Mouse (Mus musculus) urinary bladder, postnatal 36 days (tissue): ENCODE results near the gene Sema3c.
"Not testable (repeated sequence)": the region's sequence is repeated elsewhere in the genome, so short reads cannot be mapped to it uniquely, and the experiment has no call there.

Experiments used
- DNase-seq, 2 experiments: peaks; one replicate each; pipeline ENCODE4 v3.0.0; 2022; ENCODE audit warnings: low spot score in 2 of 2, mixed read lengths in 1 of 2

The Sema3c gene

GRCm38 (mm10) chr5:17573694-17574380 lies at the start of gene Sema3c:
Gene Sema3c, plus strand, starts transcription at chr5:17574281.
- DNase-seq, result peak in 1 of 2 experiments; percentile 13

GRCm38 (mm10) chr5:17531165-17531564 lies 42.9 kb upstream of the Sema3c start:
- DNase-seq, result not testable (repeated sequence)

- DNase-seq, result no peak
Measured at GRCm38 (mm10) chr5:17543141-17543540, 30.9 kb upstream of the Sema3c start.

- no peak for DNase-seq
Measured at GRCm38 (mm10) chr5:17544904-17545449, 29.1 kb upstream of the Sema3c start.

GRCm38 (mm10) chr5:17551693-17552092 lies 22.4 kb upstream of the Sema3c start:
- no peak for DNase-seq

GRCm38 (mm10) chr5:17556073-17556473 lies 18.0 kb upstream of the Sema3c start:
- DNase-seq, result peak; percentile 30 to 44

GRCm38 (mm10) chr5:17556715-17557265 lies 17.3 kb upstream of the Sema3c start:
- no peak for DNase-seq

GRCm38 (mm10) chr5:17571571-17571970 lies 2.5 kb upstream of the Sema3c start:
- peak in 1 of 2 experiments; percentile 3 for DNase-seq

- DNase-seq, result peak; percentile 75 to 79
Measured at GRCm38 (mm10) chr5:17574413-17575182, 517 bp downstream of the Sema3c start.

GRCm38 (mm10) chr5:17575183-17575495 lies 1.1 kb downstream of the Sema3c start:
- no peak for DNase-seq

GRCm38 (mm10) chr5:17576069-17576468 lies 2.0 kb downstream of the Sema3c start:
- DNase-seq, result no peak

- no peak for DNase-seq
Measured at GRCm38 (mm10) chr5:17582047-17582515, 8.0 kb downstream of the Sema3c start.

GRCm38 (mm10) chr5:17584299-17584945 lies 10.3 kb downstream of the Sema3c start:
- DNase-seq, result peak in 1 of 2 experiments; percentile 5

GRCm38 (mm10) chr5:17586518-17587210 lies 12.6 kb downstream of the Sema3c start:
- DNase-seq, result no peak

GRCm38 (mm10) chr5:17591908-17592307 lies 17.8 kb downstream of the Sema3c start:
- no peak for DNase-seq

GRCm38 (mm10) chr5:17601700-17602099 lies 27.6 kb downstream of the Sema3c start:
- no peak for DNase-seq

GRCm38 (mm10) chr5:17620619-17621018 lies 46.5 kb downstream of the Sema3c start:
- no peak for DNase-seq

- no peak for DNase-seq
Measured at GRCm38 (mm10) chr5:17622564-17622963, 48.5 kb downstream of the Sema3c start.

- no peak for DNase-seq
Measured at GRCm38 (mm10) chr5:17628606-17629005, 54.5 kb downstream of the Sema3c start.

- no peak for DNase-seq
Measured at GRCm38 (mm10) chr5:17629599-17629998, 55.5 kb downstream of the Sema3c start.

- no peak for DNase-seq
Measured at GRCm38 (mm10) chr5:17639519-17639918, 65.4 kb downstream of the Sema3c start.
